Mouse (Mus musculus): ENCODE measurements around the gene Cavin4.

DNA sequence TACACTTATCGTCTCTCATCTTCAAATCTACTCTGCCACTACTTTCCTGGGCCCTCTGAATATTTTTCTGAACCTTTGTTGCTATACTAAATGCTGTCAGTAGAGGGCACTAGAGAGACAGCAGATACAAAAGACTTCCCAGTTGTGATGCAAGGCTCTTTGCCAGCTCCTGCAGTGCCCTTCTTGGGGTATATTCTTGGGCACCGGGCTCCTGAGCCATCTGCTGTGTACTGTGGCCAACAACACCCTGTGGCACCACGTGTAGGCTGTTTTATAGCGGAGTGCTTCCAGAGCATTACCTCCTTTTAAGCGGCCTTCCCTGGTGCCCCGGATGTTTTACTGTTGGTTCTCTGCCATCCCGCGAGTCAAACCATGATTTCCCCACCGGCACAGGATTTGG lies 27.3 kb downstream of the Cavin4 start:
- TF ChIP-seq POLR2A (IDR thresholded peaks at IDR 0.05; ENCODE audit: control insufficient read depth, low read depth, low read length), result no peak
- TF ChIP-seq CTCF (IDR thresholded peaks at IDR 0.05; ENCODE audit: control insufficient read depth, insufficient read depth, insufficient replicate concordance, low read depth, low read length), result peak; percentile 15; the same call in 1 of the 2 replicates

Measured in testis, adult 2 months (tissue).